ENCODE assay signal across 8 mouse cellular contexts in genomic region chr2:165195411-165196182, GRCm38 (mm10). TPM values are rescaled to one million over a fixed set of nuclear protein-coding genes. Genes with fewer than 3 reads are reported as not detected.
DNase-seq lines count a peak whose midpoint lies in the region; ATAC-seq lines count a peak whose summit lies in the region.

No protein-coding gene starts in this region.

- H3K36me3 ChIP-seq in forebrain, embryonic 14.5 days (ENCODE audit: control insufficient read depth, insufficient read depth, low read length), result no peaks in the 10 kb centered on the region
- no peaks in the 10 kb centered on the region; the same call in 1 of the 2 replicates for H3K36me3 ChIP-seq in midbrain, embryonic 10.5 days

- H3K4me2 ChIP-seq in forebrain, embryonic 14.5 days (ENCODE audit: low read length), result peak overlapping the region; percentile 33

- no peaks in the 10 kb centered on the region for H3K27me3 ChIP-seq in forebrain, embryonic 14.5 days (replicated peaks; ENCODE audit: control insufficient read depth, insufficient read depth, low read length)
- H3K27me3 ChIP-seq in midbrain, embryonic 10.5 days (ENCODE audit: low read depth, poor library complexity, severe bottlenecking), result peaks cover 78% of the 10 kb centered on the region

- H3K9me3 ChIP-seq in forebrain, embryonic 14.5 days (replicated peaks; ENCODE audit: control insufficient read depth, low read length), result no peaks in the 10 kb centered on the region
- H3K9me3 ChIP-seq in midbrain, embryonic 10.5 days (replicated peaks), result 0 out of 2 replicates have a peak, but pooled peaks cover 5% of the 10 kb centered on the region

- H3K9ac ChIP-seq in forebrain, embryonic 14.5 days (ENCODE audit: low read length), result peak overlapping the region; percentile 37

- peaks cover 13% of the 10 kb centered on the region for H3K4me1 ChIP-seq in forebrain, embryonic 14.5 days (ENCODE audit: control insufficient read depth, insufficient read depth, low read length)
- H3K4me1 ChIP-seq in midbrain, embryonic 10.5 days, result peaks cover 43% of the 10 kb centered on the region

- peak; percentile 89 for DNase-seq in heart, adult 11 months
- DNase-seq in heart, adult 9 months (ENCODE audit: low spot score in 2 of 2), result no peak
- peak; percentile 82 for DNase-seq in Muller cell, postnatal 12 days (ENCODE audit: inconsistent ontology term)
- DNase-seq in forebrain, embryonic 14.5 days (ENCODE audit: low spot score), result peak; percentile 45
- peak; percentile 55 for DNase-seq in midbrain, embryonic 10.5 days (ENCODE audit: low spot score)
- DNase-seq in ovary, adult 18-20 months (ENCODE audit: low spot score), result no peak
- no peak for DNase-seq in spleen, postnatal 4 days (ENCODE audit: low spot score in 2 of 2)
- DNase-seq in frontal cortex, postnatal 14 days (ENCODE audit: low spot score in 2 of 2), result no peak

- WGBS in forebrain, embryonic 14.5 days, result 7% methylated on average over 32 of the region's 32 CpGs
- 5% methylated on average over 32 of the region's 32 CpGs for WGBS in midbrain, embryonic 10.5 days

- no peak overlapping the region for H3K4me3 ChIP-seq in forebrain, embryonic 14.5 days (ENCODE audit: low read depth, low read length)
- H3K4me3 ChIP-seq in midbrain, embryonic 10.5 days, result peak overlapping the region; percentile 40

- peak; percentile 59 for ATAC-seq in forebrain, embryonic 14.5 days

- peak overlapping the region; percentile 41; the same call in 1 of the 2 replicates for H3K27ac ChIP-seq in forebrain, embryonic 14.5 days (ENCODE audit: low read depth, low read length)
- H3K27ac ChIP-seq in midbrain, embryonic 10.5 days (replicated peaks), result peak overlapping the region; percentile 79

RNA-seq across cellular contexts. Expression of gene Cdh22, which starts 39.1 kb away (rescaled TPM):
- 4.8 and 4.9 TPM in 2 replicates for polyA plus RNA-seq in forebrain, embryonic 14.5 days (2014; fragmentation: Nextera tagmentation; extraction: Ambion mirVana)
- 3.9 and 7.1 TPM in 2 replicates for polyA plus RNA-seq in midbrain, embryonic 10.5 days (2016; fragmentation: Nextera tagmentation; extraction: Ambion mirVana)

Comparison
In these comparisons a context has a peak if more than half of its experiments do, and no peak if none do; other contexts are left out.
1. DNase-seq: peak in heart, adult 11 months (single experiment), Muller cell, postnatal 12 days (single experiment), forebrain, embryonic 14.5 days (single experiment) and midbrain, embryonic 10.5 days (single experiment); none in heart, adult 9 months (0 of 2), ovary, adult 18-20 months (single experiment), spleen, postnatal 4 days (0 of 2) and frontal cortex, postnatal 14 days (0 of 2).